Mouse (Mus musculus) kidney, embryonic 14.5 days (tissue): Measurements from ENCODE around the gene Bach2. TPM values are rescaled to one million over a fixed set of nuclear protein-coding genes. Genes with fewer than 3 reads are reported as not detected.

Source experiments
- ATAC-seq: fragments of 200-750 bp; cut with Nextera tagmentation; 2 replicates; pipeline ENCODE4 v1.8.0; 2017; ENCODE audit warnings: moderate number of reproducible peaks, mild to moderate bottlenecking, moderate TSS enrichment, moderate library complexity; ENCODE audit not compliant: low FRiP score, low TSS enrichment
- H3K27ac ChIP-seq: fragments of 300-500 bp; sonication (generic); 2 replicates; pipeline ENCODE4 v1.5.1; 2014; ENCODE audit warnings: low read depth, mild to moderate bottlenecking, low read length, moderate library complexity, mixed read lengths
- H3K27me3 ChIP-seq: fragments of 300-500 bp; sonication (generic); 2 replicates; pipeline ENCODE4 v1.6.1; 2014; ENCODE audit warnings: mild to moderate bottlenecking, low read length; ENCODE audit not compliant: control insufficient read depth, insufficient read depth
- H3K36me3 ChIP-seq: fragments of 300-500 bp; sonication (generic); 2 replicates; pipeline ENCODE4 v1.6.1; 2014; ENCODE audit warnings: low read length, mixed read lengths; ENCODE audit not compliant: control insufficient read depth, insufficient read depth
- H3K4me1 ChIP-seq: fragments of 300-500 bp; sonication (generic); 2 replicates; pipeline ENCODE4 v1.6.1; 2014; ENCODE audit warnings: low read length, mixed read lengths; ENCODE audit not compliant: control insufficient read depth, insufficient read depth
- H3K4me2 ChIP-seq: fragments of 300-500 bp; sonication (generic); replicated peaks from 2 replicates; pipeline ENCODE4 v1.6.1; 2014; ENCODE audit warnings: low read depth, mild to moderate bottlenecking, low read length
- H3K4me3 ChIP-seq: fragments of 300-500 bp; sonication (generic); 2 replicates; pipeline ENCODE4 v1.5.1; 2014; ENCODE audit warnings: mild to moderate bottlenecking, low read length
- H3K9ac ChIP-seq: fragments of 300-500 bp; sonication (generic); 2 replicates; pipeline ENCODE4 v1.6.1; 2014; ENCODE audit warnings: low read depth, mild to moderate bottlenecking, low read length, moderate library complexity
- H3K9me3 ChIP-seq: fragments of 300-500 bp; sonication (generic); 2 replicates; pipeline ENCODE4 v1.6.1; 2016; ENCODE audit warnings: low read length; ENCODE audit not compliant: control insufficient read depth
- WGBS: fragments of 180-500 bp; shearing (Covaris S2); extraction: QIAGEN DNeasy Blood & Tissue Kit; methylation state at CpG from one replicate; pipeline ENCODE4 v1.1.7; 2014; 5-methylcytosine and 5-hydroxymethylcytosine counted together
- polyA plus RNA-seq: library from polyadenylated mRNA; unstranded; fragments of >200 nt; fragmentation: Nextera tagmentation; extraction: Ambion mirVana; gene quantifications from 2 replicates; pipeline ENCODE4 v1.2.1, GENCODE M21; 2014

Bach2 gene
- polyA plus RNA-seq, 1 experiment from 2014 or later = 13.3 TPM

DNA sequence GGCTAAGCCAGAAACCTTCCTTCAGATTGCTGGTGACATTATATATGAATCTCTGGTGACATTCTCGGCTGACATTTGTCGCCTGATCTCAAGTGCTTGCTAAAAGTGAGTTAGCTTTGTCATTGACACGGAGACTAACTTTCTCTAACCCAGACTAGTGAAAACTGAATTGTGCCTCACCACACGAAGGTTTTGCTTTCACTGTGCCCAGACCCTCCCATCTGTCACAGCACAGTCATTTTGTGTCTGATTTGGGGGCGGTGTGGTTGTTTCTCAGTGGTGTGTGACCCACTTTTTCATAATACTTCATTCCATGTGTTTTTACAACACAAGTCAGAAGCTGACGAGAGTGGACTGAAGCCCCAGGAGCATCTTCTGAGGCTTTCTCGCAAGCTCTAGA, 185.8 kb downstream of the Bach2 start:
- Histone ChIP-seq H3K36me3 (no peaks in the 10 kb centered on the region), H3K4me3 (no peak overlapping the region), H3K9me3 (no peaks in the 10 kb centered on the region), H3K27ac (no peak overlapping the region), H3K4me2 (no peak overlapping the region), H3K9ac (no peak overlapping the region), H3K27me3 (no peaks in the 10 kb centered on the region), H3K4me1 (no peaks in the 10 kb centered on the region)
- no peak for ATAC-seq
- 75% methylated on average over 7 of the region's 7 CpGs for WGBS

DNA sequence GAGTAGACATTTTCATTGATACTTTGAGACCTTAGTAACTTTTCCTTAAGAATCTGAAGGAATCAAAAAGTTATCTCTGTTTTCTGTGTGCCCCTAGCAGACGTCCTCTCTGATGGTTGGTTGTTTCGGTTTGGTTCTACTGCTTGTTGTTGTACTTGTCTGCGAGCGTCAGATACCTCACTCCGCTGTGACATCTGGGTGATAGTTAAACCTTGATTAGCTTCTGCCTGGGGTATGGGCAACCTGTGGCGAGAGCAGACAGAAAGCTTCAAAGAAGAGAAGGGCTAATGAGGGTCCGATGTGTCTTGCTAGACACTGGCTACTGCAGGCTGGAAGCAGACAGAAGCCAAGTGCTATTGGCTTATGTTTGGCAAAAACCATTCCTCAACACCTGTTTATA, 186.5 kb downstream of the Bach2 start:
- no peak for ATAC-seq
- 75% methylated on average over 7 of the region's 7 CpGs for WGBS
- H3K27ac ChIP-seq = no peak overlapping the region
- no peak overlapping the region for H3K9ac ChIP-seq
- H3K27me3 ChIP-seq = no peaks in the 10 kb centered on the region
- H3K4me1 ChIP-seq = no peaks in the 10 kb centered on the region
- H3K36me3 ChIP-seq = no peaks in the 10 kb centered on the region
- H3K9me3 ChIP-seq = no peaks in the 10 kb centered on the region
- no peak overlapping the region for H3K4me3 ChIP-seq
- H3K4me2 ChIP-seq = no peak overlapping the region

DNA sequence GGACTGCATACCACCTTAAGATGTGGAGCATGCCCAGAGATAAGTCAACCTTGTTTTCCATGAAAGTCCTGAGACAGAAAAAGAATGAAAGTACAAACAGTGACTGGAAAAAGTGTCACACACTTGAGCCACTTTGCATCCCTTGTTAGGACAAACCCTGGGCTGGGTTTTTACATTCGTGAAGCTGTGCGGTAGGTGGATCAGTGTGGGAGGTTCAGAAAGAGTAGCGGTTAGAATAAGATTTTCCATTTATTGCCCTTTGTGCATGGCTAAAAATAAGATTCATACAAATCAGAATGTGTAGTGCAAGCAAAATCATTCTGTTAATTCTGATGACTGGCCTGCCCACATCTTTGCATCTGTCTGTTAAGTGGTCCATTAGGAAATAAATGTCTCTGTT, 187.0 kb downstream of the Bach2 start:
- WGBS = 91% methylated on average over 3 of the region's 3 CpGs

DNA sequence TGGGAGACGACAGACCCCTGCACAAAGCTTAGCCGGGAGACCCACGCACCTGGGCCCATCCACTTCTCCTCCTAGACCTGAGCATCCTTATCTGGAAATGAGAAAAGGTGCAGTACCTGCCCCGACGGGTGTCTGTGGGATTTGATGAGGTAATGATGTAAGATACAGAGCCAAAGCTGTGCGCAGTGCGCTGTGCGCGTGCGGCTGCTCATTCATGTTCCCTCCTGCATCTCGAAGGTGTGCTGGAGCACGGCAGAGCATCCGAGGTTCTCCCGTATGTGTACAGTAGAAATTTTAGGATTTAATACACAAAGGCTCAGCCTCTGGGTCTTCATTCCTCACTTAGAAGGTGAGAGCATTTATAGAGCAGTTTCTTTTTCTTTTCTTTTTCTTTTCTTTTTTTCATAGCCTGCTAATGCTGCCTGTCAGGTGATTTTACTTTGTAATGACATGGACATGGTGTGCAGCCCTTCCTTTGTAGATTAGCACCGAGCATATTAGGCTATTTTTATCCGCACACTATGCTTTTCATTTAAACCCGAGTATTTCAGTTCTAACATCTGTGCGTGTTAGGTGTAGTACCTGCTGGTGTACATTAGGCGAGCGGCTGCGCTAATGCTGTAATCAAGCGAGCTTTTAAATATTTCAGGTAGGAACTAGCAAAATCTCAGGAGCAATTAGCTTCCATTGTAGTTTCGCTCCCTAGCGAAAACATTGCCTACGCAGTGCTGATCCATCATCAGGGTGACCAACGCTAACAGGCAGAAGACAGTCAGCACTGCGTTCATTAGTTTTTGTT, 188.4 kb downstream of the Bach2 start:
- Histone ChIP-seq H3K4me3 (no peak overlapping the region), H3K4me1 (no peaks in the 10 kb centered on the region), H3K36me3 (no peaks in the 10 kb centered on the region), H3K27ac (no peak overlapping the region), H3K9ac (no peak overlapping the region), H3K9me3 (no peaks in the 10 kb centered on the region), H3K4me2 (no peak overlapping the region), H3K27me3 (no peaks in the 10 kb centered on the region)
- 89% methylated on average over 27 of the region's 27 CpGs for WGBS
- no peak for ATAC-seq

More for the DNA sequence above, 187.0 kb downstream of the Bach2 start:
- Histone ChIP-seq H3K4me1 (no peaks in the 10 kb centered on the region), H3K27ac (no peak overlapping the region), H3K9ac (no peak overlapping the region), H3K27me3 (no peaks in the 10 kb centered on the region), H3K9me3 (no peaks in the 10 kb centered on the region), H3K4me3 (no peak overlapping the region), H3K36me3 (no peaks in the 10 kb centered on the region), H3K4me2 (no peak overlapping the region)
- ATAC-seq = no peak

DNA sequence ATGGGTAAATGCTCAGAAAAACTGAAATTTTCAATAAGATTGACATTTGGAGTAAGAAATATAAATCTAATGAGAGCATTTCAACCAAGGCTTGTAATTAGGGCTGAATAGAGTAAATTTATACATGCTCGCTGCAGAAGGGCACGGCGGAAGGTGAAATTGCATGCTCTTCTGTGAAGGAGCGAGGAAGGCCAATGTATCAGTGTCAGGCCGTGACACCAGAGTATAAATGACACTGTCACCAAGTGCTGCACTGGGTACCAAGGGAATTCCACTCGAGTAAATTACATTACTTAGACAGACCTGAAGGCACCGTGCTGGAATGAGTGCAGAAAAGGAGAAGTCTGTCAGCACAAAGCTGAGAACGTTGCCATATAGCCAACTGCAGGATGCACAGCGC, 190.1 kb downstream of the Bach2 start:
- Histone ChIP-seq H3K4me2 (no peak overlapping the region), H3K4me3 (no peak overlapping the region), H3K27me3 (no peaks in the 10 kb centered on the region), H3K9ac (no peak overlapping the region), H3K27ac (no peak overlapping the region), H3K9me3 (no peaks in the 10 kb centered on the region), H3K4me1 (0 out of 2 replicates have a peak, but pooled peaks cover 5% of the 10 kb centered on the region), H3K36me3 (no peaks in the 10 kb centered on the region)
- 51% methylated on average over 9 of the region's 9 CpGs for WGBS
- no peak for ATAC-seq

DNA sequence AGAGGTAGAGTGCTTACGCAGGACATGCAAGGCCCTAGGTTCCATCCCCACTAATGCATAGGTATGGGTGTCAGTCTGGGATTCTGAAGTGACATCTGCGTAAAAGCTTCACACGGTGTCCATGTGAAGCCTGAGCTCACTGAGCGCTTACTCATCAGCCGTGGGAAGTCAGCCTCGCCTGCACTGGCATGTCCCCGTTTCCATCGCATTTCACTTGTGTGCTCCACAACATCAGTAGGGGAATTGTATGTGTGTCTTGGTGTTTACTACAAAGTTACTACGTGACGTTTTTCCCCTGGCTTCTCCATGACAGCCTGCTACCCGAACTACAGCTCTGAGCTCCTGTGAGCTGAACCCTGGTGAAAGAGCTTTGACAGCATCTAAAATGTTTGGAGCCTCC, 191.5 kb downstream of the Bach2 start:
- ATAC-seq = no peak
- WGBS = 82% methylated on average over 11 of the region's 11 CpGs
- Histone ChIP-seq H3K27ac (no peak overlapping the region), H3K4me2 (no peak overlapping the region), H3K9me3 (no peaks in the 10 kb centered on the region), H3K4me1 (0 out of 2 replicates have a peak, but pooled peaks cover 5% of the 10 kb centered on the region), H3K36me3 (no peaks in the 10 kb centered on the region), H3K9ac (no peak overlapping the region), H3K27me3 (no peaks in the 10 kb centered on the region), H3K4me3 (no peak overlapping the region)

DNA sequence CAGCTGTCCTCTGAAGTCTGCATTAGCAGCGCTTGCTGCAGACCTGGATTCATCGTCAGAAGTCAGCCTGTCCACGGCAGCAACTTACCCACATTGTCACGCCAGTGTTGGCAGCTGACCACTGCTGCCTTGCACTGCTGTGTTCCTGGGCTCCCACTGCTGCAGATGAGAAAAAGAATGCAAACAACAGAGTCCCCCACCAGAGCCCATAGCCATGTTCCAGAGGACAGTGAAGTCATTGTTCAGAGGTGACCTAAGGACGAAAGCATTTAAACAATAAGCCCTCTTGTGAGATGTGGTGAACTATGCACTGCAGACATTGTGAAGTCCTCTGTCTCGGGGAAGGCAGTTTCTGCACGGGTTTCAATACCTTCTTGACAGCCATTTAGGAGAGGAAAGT, 192.4 kb downstream of the Bach2 start:
- 62% methylated on average over 7 of the region's 7 CpGs for WGBS

DNA sequence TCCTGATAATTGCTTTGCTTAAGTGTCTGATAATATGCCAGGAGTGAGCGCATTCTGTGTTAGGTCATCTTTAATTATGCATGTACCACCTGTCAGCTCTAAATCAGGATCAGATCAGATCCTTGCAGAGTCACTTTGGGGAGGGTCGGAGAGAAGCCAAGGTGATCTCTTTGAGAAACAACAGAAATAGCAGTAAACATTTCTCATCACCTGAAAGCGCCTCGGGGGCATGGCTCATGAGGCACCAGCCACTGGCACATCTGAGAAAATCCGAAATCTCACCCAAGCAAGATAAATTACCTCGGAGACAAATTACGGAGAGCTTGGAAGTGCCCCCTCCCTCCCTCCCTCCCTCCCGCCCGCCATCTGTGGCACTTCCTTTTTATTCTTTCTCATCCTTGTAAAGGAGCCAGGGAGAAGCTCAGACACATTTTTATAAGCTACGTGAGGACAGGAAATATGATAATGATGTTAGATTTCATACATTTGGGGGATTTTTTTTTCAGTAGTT, 193.7 kb downstream of the Bach2 start:
- Histone ChIP-seq H3K4me1 (0 out of 2 replicates have a peak, but pooled peaks cover 5% of the 10 kb centered on the region), H3K27ac (no peak overlapping the region), H3K9me3 (no peaks in the 10 kb centered on the region), H3K9ac (no peak overlapping the region), H3K4me2 (no peak overlapping the region), H3K36me3 (no peaks in the 10 kb centered on the region), H3K4me3 (no peak overlapping the region), H3K27me3 (no peaks in the 10 kb centered on the region)
- no peak for ATAC-seq
- WGBS = 36% methylated on average over 10 of the region's 10 CpGs

More for the DNA sequence above, 192.4 kb downstream of the Bach2 start:
- Histone ChIP-seq H3K27me3 (no peaks in the 10 kb centered on the region), H3K4me2 (no peak overlapping the region), H3K9me3 (no peaks in the 10 kb centered on the region), H3K4me1 (0 out of 2 replicates have a peak, but pooled peaks cover 5% of the 10 kb centered on the region), H3K4me3 (no peak overlapping the region), H3K36me3 (no peaks in the 10 kb centered on the region), H3K27ac (no peak overlapping the region), H3K9ac (no peak overlapping the region)
- no peak for ATAC-seq

DNA sequence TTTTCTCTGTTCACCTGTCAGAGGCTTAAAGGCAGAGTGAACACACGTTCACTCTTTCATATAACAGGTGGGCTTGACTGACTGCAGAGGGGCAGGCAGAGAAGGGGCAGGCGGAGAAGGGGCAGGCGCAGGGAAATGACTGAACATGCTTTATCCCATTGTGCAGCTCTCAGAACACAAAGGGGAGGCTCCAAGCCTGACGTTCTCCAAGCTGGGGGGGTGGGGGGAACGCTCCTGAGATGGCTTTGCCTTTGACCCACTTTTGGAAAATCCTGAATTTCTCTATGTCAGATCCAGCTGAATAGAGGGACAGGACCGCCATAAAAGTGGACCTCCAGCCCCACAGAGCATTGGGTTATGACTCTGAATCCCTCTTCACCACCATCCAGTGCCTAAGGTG, 194.3 kb downstream of the Bach2 start:
- H3K27me3 ChIP-seq = no peaks in the 10 kb centered on the region
- no peak for ATAC-seq
- H3K4me3 ChIP-seq = no peak overlapping the region
- 0 out of 2 replicates have a peak, but pooled peaks cover 5% of the 10 kb centered on the region for H3K4me1 ChIP-seq
- H3K9ac ChIP-seq = no peak overlapping the region
- H3K4me2 ChIP-seq = no peak overlapping the region
- no peaks in the 10 kb centered on the region for H3K36me3 ChIP-seq
- H3K27ac ChIP-seq = no peak overlapping the region
- no peaks in the 10 kb centered on the region for H3K9me3 ChIP-seq
- 72% methylated on average over 6 of the region's 6 CpGs for WGBS
